Mouse (Mus musculus) fibroblast of lung, adult 2 months (primary cell): ENCODE data around the gene Tmem203.

Experiments used
- DNase-seq: peaks from one replicate; pipeline ENCODE4 v3.0.0-alpha.2; 2011; ENCODE audit warnings: low read depth

The Tmem203 gene

GRCm38 (mm10) chr2:25255284-25255779 is at the start of gene Tmem203:
Gene Tmem203, plus strand, starts transcription at chr2:25255439.
- DNase-seq: peak; percentile 45

GRCm38 (mm10) chr2:25207593-25207992 is 47.6 kb upstream of the Tmem203 start:
- DNase-seq: no peak

GRCm38 (mm10) chr2:25210686-25211085 is 44.6 kb upstream of the Tmem203 start:
- DNase-seq: no peak

- DNase-seq: peak; percentile 83
These were observed 44.0 kb upstream of the Tmem203 start, which contains the start of gene Nelfb for GRCm38 (mm10) chr2:25211121-25211670. Gene Nelfb, minus strand, starts transcription at chr2:25211489.

GRCm38 (mm10) chr2:25213266-25213865 is 41.9 kb upstream of the Tmem203 start:
- no peak for DNase-seq

GRCm38 (mm10) chr2:25214444-25214843 is 40.8 kb upstream of the Tmem203 start, which contains the start of gene Stpg3:
Gene Stpg3, minus strand, starts transcription at chr2:25214637.
- no peak for DNase-seq

GRCm38 (mm10) chr2:25217666-25218065 is 37.6 kb upstream of the Tmem203 start:
- DNase-seq: no peak

- DNase-seq: no peak
These were observed 36.8 kb upstream of the Tmem203 start, which contains the start of gene Fam166a for GRCm38 (mm10) chr2:25218445-25218844. Gene Fam166a, plus strand, starts transcription at chr2:25218745.

- no peak for DNase-seq
These were observed 33.9 kb upstream of the Tmem203 start for GRCm38 (mm10) chr2:25221331-25221772.

- peak; percentile 33 for DNase-seq
These were observed 31.4 kb upstream of the Tmem203 start for GRCm38 (mm10) chr2:25223681-25224491.

GRCm38 (mm10) chr2:25224492-25224765 is 30.8 kb upstream of the Tmem203 start, which contains the start of gene Tubb4b:
Gene Tubb4b, minus strand, starts transcription at chr2:25224702.
- no peak for DNase-seq

GRCm38 (mm10) chr2:25224766-25225752 is 30.2 kb upstream of the Tmem203 start:
- DNase-seq: peak; percentile 99

GRCm38 (mm10) chr2:25225811-25226379 is 29.3 kb upstream of the Tmem203 start:
- DNase-seq: no peak

- DNase-seq: no peak
These were observed 28.4 kb upstream of the Tmem203 start for GRCm38 (mm10) chr2:25226864-25227263.

- DNase-seq: no peak
These were observed 27.8 kb upstream of the Tmem203 start for GRCm38 (mm10) chr2:25227406-25227805.

- DNase-seq: peak; percentile 87
These were observed 26.8 kb upstream of the Tmem203 start for GRCm38 (mm10) chr2:25228431-25228889.

- DNase-seq: no peak
These were observed 26.2 kb upstream of the Tmem203 start for GRCm38 (mm10) chr2:25228995-25229530.

- no peak for DNase-seq
These were observed 25.7 kb upstream of the Tmem203 start for GRCm38 (mm10) chr2:25229582-25229981.

- no peak for DNase-seq
These were observed 24.7 kb upstream of the Tmem203 start for GRCm38 (mm10) chr2:25230581-25230980.

GRCm38 (mm10) chr2:25231038-25231437 is 24.2 kb upstream of the Tmem203 start:
- DNase-seq: no peak

GRCm38 (mm10) chr2:25233421-25233820 is 21.8 kb upstream of the Tmem203 start:
- DNase-seq: no peak
